Mouse (Mus musculus) heart, embryonic 14.5 days (tissue): Measurements from ENCODE around the gene Bnc2. TPM values are rescaled to one million over a fixed set of nuclear protein-coding genes. Genes with fewer than 3 reads are reported as not detected.

ENCODE experiments used
- ATAC-seq: fragments of 200-750 bp; cut with Nextera tagmentation; 2 replicates; pipeline ENCODE4 v1.8.0; 2017; ENCODE audit warnings: low read depth, moderate TSS enrichment; ENCODE audit not compliant: insufficient number of reproducible peaks, insufficient read depth, low FRiP score
- H3K27ac ChIP-seq, 2 experiments: fragments of 200-500 bp in 1 of 2; fragments of 300-500 bp in 1 of 2; sonication (generic) in 1 of 2; replicated peaks in 1 of 2; 2 replicates each; pipeline ENCODE4 v1.5.1; 2012 to 2014; ENCODE audit warnings: low read depth in 2 of 2, low read length in 2 of 2, control low read depth in 1 of 2, mild to moderate bottlenecking in 1 of 2, mixed read lengths in 1 of 2; ENCODE audit not compliant: control insufficient read depth in 1 of 2, insufficient read depth in 1 of 2
- H3K27me3 ChIP-seq: fragments of 300-500 bp; sonication (generic); 2 replicates; pipeline ENCODE4 v1.6.1; 2014; ENCODE audit warnings: mild to moderate bottlenecking, low read length, control low read depth; ENCODE audit not compliant: control insufficient read depth, insufficient read depth
- H3K36me3 ChIP-seq: fragments of 300-500 bp; sonication (generic); 2 replicates; pipeline ENCODE4 v1.6.1; 2014; ENCODE audit warnings: mild to moderate bottlenecking, control low read depth, low read length, mixed read lengths; ENCODE audit not compliant: control insufficient read depth, insufficient read depth
- H3K4me1 ChIP-seq, 2 experiments: fragments of 200-500 bp in 1 of 2; fragments of 300-500 bp in 1 of 2; sonication (generic) in 1 of 2; 2 replicates each; pipeline ENCODE4 v1.6.1; 2012 to 2014; ENCODE audit warnings: low read length in 2 of 2, control low read depth in 1 of 2, mixed read lengths in 1 of 2; ENCODE audit not compliant: control insufficient read depth in 2 of 2, insufficient read depth in 2 of 2
- H3K4me2 ChIP-seq: fragments of 300-500 bp; sonication (generic); 2 replicates; pipeline ENCODE4 v1.6.1; 2014; ENCODE audit warnings: mild to moderate bottlenecking, low read length
- H3K4me3 ChIP-seq, 2 experiments: fragments of 200-500 bp in 1 of 2; fragments of 300-500 bp in 1 of 2; sonication (generic) in 1 of 2; 2 replicates each; pipeline ENCODE4 v1.5.1; 2012 to 2014; ENCODE audit warnings: low read length in 2 of 2, mild to moderate bottlenecking in 2 of 2, control low read depth in 1 of 2, low read depth in 1 of 2, moderate library complexity in 1 of 2; ENCODE audit not compliant: control insufficient read depth in 1 of 2, insufficient read depth in 1 of 2
- H3K9ac ChIP-seq: fragments of 300-500 bp; sonication (generic); 2 replicates; pipeline ENCODE4 v1.6.1; 2014; ENCODE audit warnings: mild to moderate bottlenecking, low read length
- H3K9me3 ChIP-seq: fragments of 300-500 bp; sonication (generic); 2 replicates; pipeline ENCODE4 v1.6.1; 2016; ENCODE audit warnings: low read length, control low read depth; ENCODE audit not compliant: control insufficient read depth
- WGBS: fragments of 180-500 bp; shearing (Covaris S2); extraction: QIAGEN DNeasy Blood & Tissue Kit; methylation state at CpG from one replicate; pipeline ENCODE4 v1.1.7; 2014; 5-methylcytosine and 5-hydroxymethylcytosine counted together
- polyA plus RNA-seq: library from polyadenylated mRNA; unstranded; fragments of >200 nt; fragmentation: Nextera tagmentation; extraction: Ambion mirVana; gene quantifications from 2 replicates; pipeline ENCODE4 v1.2.1, GENCODE M21; 2014

The Bnc2 gene
- polyA plus RNA-seq, 1 experiment from 2014 or later: 0.92 TPM

GRCm38 (mm10) chr4:84673681-84674307 is 1.3 kb downstream of the Bnc2 start:
- Histone ChIP-seq H3K4me1 (peaks cover 0 to 5% of the 10 kb centered on the region in 2 experiments; a peak in 1 of 4 replicates), H3K36me3 (no peaks in the 10 kb centered on the region), H3K9me3 (no peaks in the 10 kb centered on the region), H3K4me3 (peak overlapping the region in 1 of 2 experiments; percentile 56; a peak in 2 of 4 replicates), H3K4me2 (peak overlapping the region; percentile 99), H3K9ac (peak overlapping the region; percentile 63; the same call in 1 of the 2 replicates), H3K27me3 (peaks cover 68% of the 10 kb centered on the region), H3K27ac (no peak overlapping the region)
- 23% methylated on average over 10 of the region's 10 CpGs for WGBS
- ATAC-seq: no peak

- H3K36me3 ChIP-seq: no peaks in the 10 kb centered on the region
- no peak overlapping the region for H3K9ac ChIP-seq
- no peak overlapping the region for H3K4me3 ChIP-seq
- 19% methylated on average over 14 of the region's 14 CpGs for WGBS
- ATAC-seq: no peak
- H3K27ac ChIP-seq: no peak overlapping the region
- peaks cover 0 to 5% of the 10 kb centered on the region in 2 experiments; a peak in 1 of 4 replicates for H3K4me1 ChIP-seq
- H3K27me3 ChIP-seq: peaks cover 60% of the 10 kb centered on the region
- H3K4me2 ChIP-seq: no peak overlapping the region
- no peaks in the 10 kb centered on the region for H3K9me3 ChIP-seq
Observed at GRCm38 (mm10) chr4:84672181-84672791, 2.8 kb downstream of the Bnc2 start.

DNA sequence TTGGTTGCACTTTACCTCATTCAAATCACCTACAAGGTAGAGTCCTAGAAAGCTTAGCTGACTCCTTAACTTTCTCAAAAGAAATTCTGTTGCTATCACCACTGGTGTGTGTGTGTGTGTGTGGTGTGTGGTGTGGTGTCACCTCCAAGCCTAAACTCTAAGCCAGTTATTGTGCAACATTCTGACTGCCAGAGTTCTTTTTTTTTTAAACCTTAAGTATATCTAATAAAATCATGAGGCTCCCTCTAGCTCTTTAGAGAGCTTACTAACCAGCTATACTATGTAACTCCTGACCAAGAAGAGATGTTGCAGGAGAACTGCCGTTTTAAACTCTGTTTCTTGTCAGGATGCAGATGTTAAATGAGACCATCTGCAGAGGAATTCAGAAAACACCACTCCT is 4.1 kb downstream of the Bnc2 start:
- Histone ChIP-seq H3K36me3 (no peaks in the 10 kb centered on the region), H3K4me2 (no peak overlapping the region), H3K4me1 (peaks cover 0 to 5% of the 10 kb centered on the region in 2 experiments; a peak in 1 of 4 replicates), H3K27ac (no peak overlapping the region), H3K4me3 (no peak overlapping the region), H3K9me3 (no peaks in the 10 kb centered on the region), H3K27me3 (peaks cover 47% of the 10 kb centered on the region), H3K9ac (no peak overlapping the region)
- 44% methylated on average over 1 of the region's 1 CpGs for WGBS
- no peak for ATAC-seq

- H3K9me3 ChIP-seq: no peaks in the 10 kb centered on the region
- H3K4me2 ChIP-seq: no peak overlapping the region
- H3K4me1 ChIP-seq: peaks cover 0 to 5% of the 10 kb centered on the region in 2 experiments; a peak in 1 of 4 replicates
- no peak for ATAC-seq
- H3K27ac ChIP-seq: no peak overlapping the region
- no peak overlapping the region for H3K4me3 ChIP-seq
- whole genome bisulfite sequencing: 65% methylated on average over 5 of the region's 5 CpGs
- H3K9ac ChIP-seq: no peak overlapping the region
- peaks cover 42% of the 10 kb centered on the region for H3K27me3 ChIP-seq
- H3K36me3 ChIP-seq: no peaks in the 10 kb centered on the region
Observed at GRCm38 (mm10) chr4:84669650-84670049, 5.4 kb downstream of the Bnc2 start.

- Histone ChIP-seq H3K36me3 (no peaks in the 10 kb centered on the region), H3K4me3 (no peak overlapping the region), H3K27ac (no peak overlapping the region), H3K4me1 (no peaks in the 10 kb centered on the region; a peak in 1 of 4 replicates), H3K4me2 (no peak overlapping the region), H3K9me3 (no peaks in the 10 kb centered on the region), H3K9ac (no peak overlapping the region), H3K27me3 (peaks cover 36% of the 10 kb centered on the region)
- ATAC-seq: no peak
- 64% methylated on average over 12 of the region's 12 CpGs for WGBS
Observed at GRCm38 (mm10) chr4:84668949-84669605, 6.0 kb downstream of the Bnc2 start.

DNA sequence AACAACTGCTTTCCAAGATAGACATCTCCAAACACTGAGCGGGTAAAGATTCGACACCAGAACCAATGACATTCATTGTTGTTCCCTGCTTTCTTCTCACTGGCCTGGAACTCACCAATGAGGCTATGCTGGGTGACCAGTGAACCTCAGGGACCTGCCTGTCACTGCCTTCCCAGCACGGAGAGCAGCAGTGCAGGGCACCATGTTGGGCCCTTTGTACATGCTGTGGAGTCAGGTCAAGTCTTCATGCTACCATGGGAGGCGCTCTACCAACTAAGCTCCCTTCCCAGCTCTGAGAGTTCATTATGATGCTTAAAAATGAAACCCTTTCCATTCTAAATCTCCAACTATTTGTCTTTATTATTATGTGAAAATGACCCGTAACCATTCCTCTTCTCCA is 6.8 kb downstream of the Bnc2 start:
- H3K9ac ChIP-seq: no peak overlapping the region
- 82% methylated on average over 5 of the region's 5 CpGs for WGBS
- H3K36me3 ChIP-seq: no peaks in the 10 kb centered on the region
- H3K9me3 ChIP-seq: no peaks in the 10 kb centered on the region
- peaks cover 28% of the 10 kb centered on the region for H3K27me3 ChIP-seq
- ATAC-seq: no peak
- no peak overlapping the region for H3K4me2 ChIP-seq
- H3K4me1 ChIP-seq: no peaks in the 10 kb centered on the region
- no peak overlapping the region for H3K4me3 ChIP-seq
- no peak overlapping the region for H3K27ac ChIP-seq

GRCm38 (mm10) chr4:84662228-84663065 is 12.6 kb downstream of the Bnc2 start:
- Histone ChIP-seq H3K27ac (no peak overlapping the region), H3K9ac (no peak overlapping the region), H3K4me1 (no peaks in the 10 kb centered on the region), H3K9me3 (no peaks in the 10 kb centered on the region), H3K27me3 (no peaks in the 10 kb centered on the region), H3K36me3 (no peaks in the 10 kb centered on the region), H3K4me2 (no peak overlapping the region), H3K4me3 (no peak overlapping the region)
- 76% methylated on average over 5 of the region's 5 CpGs for WGBS
- no peak for ATAC-seq
